Mouse (Mus musculus): Measurements from ENCODE around the gene Gm11238. TPM values are rescaled to one million over a fixed set of nuclear protein-coding genes. Genes with fewer than 3 reads are reported as not detected.
A peak's percentile ranks its signal among the peaks of the same experiment; 100 is the strongest.
"Not testable (repeated sequence)": the region's sequence is repeated elsewhere in the genome, so short reads cannot be mapped to it uniquely, and the experiment has no call there.

The Gm11238 gene
- polyA plus RNA-seq (2015; fragmentation: Nextera tagmentation; extraction: Ambion mirVana): not detected in 2 replicates

GRCm38 (mm10) chr4:73607581-73607980, at the start of gene Gm11238:
TSS of gene Gm11238 (plus strand) at chr4:73607881.
- not testable (repeated sequence) for H3K4me1 ChIP-seq (ENCODE audit: control insufficient read depth, insufficient read depth, low read length); ATAC-seq; H3K36me3 ChIP-seq (ENCODE audit: control insufficient read depth, insufficient read depth, low read length); H3K4me2 ChIP-seq (ENCODE audit: low read length); H3K27ac ChIP-seq (ENCODE audit: low read length); H3K27me3 ChIP-seq (ENCODE audit: control insufficient read depth, insufficient read depth, low read depth, low read length); H3K9ac ChIP-seq (ENCODE audit: low read depth, low read length); H3K9me3 ChIP-seq (replicated peaks; ENCODE audit: control insufficient read depth, low read length, poor library complexity, severe bottlenecking); H3K4me3 ChIP-seq (ENCODE audit: low read depth, low read length)
- WGBS: no CpG with 5 or more reads among the region's 3 CpGs

GRCm38 (mm10) chr4:73599248-73599647, 8.4 kb upstream of the Gm11238 start:
- Histone ChIP-seq H3K4me3 (ENCODE audit: low read depth, low read length) (no peak overlapping the region), H3K36me3 (ENCODE audit: control insufficient read depth, insufficient read depth, low read length) (no peaks in the 10 kb centered on the region), H3K4me1 (ENCODE audit: control insufficient read depth, insufficient read depth, low read length) (no peaks in the 10 kb centered on the region), H3K9ac (ENCODE audit: low read depth, low read length) (no peak overlapping the region), H3K4me2 (ENCODE audit: low read length) (no peak overlapping the region), H3K9me3 (replicated peaks; ENCODE audit: control insufficient read depth, low read length, poor library complexity, severe bottlenecking) (no peaks in the 10 kb centered on the region), H3K27me3 (ENCODE audit: control insufficient read depth, insufficient read depth, low read depth, low read length) (no peaks in the 10 kb centered on the region), H3K27ac (ENCODE audit: low read length) (no peak overlapping the region)
- 8% methylated on average over 3 of the region's 3 CpGs for WGBS
- peak; percentile 90 for ATAC-seq

- WGBS: no CpG with 5 or more reads among the region's 3 CpGs
- not testable (repeated sequence) for H3K4me1 ChIP-seq (ENCODE audit: control insufficient read depth, insufficient read depth, low read length); H3K4me3 ChIP-seq (ENCODE audit: low read depth, low read length); H3K9me3 ChIP-seq (replicated peaks; ENCODE audit: control insufficient read depth, low read length, poor library complexity, severe bottlenecking); H3K27ac ChIP-seq (ENCODE audit: low read length); H3K36me3 ChIP-seq (ENCODE audit: control insufficient read depth, insufficient read depth, low read length); H3K27me3 ChIP-seq (ENCODE audit: control insufficient read depth, insufficient read depth, low read depth, low read length); H3K4me2 ChIP-seq (ENCODE audit: low read length); H3K9ac ChIP-seq (ENCODE audit: low read depth, low read length); ATAC-seq
These were observed 15.0 kb downstream of the Gm11238 start, which contains the start of gene Gm11237 for GRCm38 (mm10) chr4:73622684-73623083. TSS of gene Gm11237 (plus strand) at chr4:73622984.

- H3K4me1 ChIP-seq (ENCODE audit: control insufficient read depth, insufficient read depth, low read length): not testable (repeated sequence)
These were observed 30.1 kb downstream of the Gm11238 start, which contains the start of gene Gm11236 for GRCm38 (mm10) chr4:73637821-73638220. TSS of gene Gm11236 (plus strand) at chr4:73638121.

GRCm38 (mm10) chr4:73661864-73662263, 54.2 kb downstream of the Gm11238 start:
- H3K4me1 ChIP-seq (ENCODE audit: control insufficient read depth, insufficient read depth, low read length); H3K9me3 ChIP-seq (replicated peaks; ENCODE audit: control insufficient read depth, low read length, poor library complexity, severe bottlenecking); H3K27ac ChIP-seq (ENCODE audit: low read length); H3K4me2 ChIP-seq (ENCODE audit: low read length); H3K36me3 ChIP-seq (ENCODE audit: control insufficient read depth, insufficient read depth, low read length); H3K9ac ChIP-seq (ENCODE audit: low read depth, low read length); ATAC-seq; H3K4me3 ChIP-seq (ENCODE audit: low read depth, low read length); H3K27me3 ChIP-seq (ENCODE audit: control insufficient read depth, insufficient read depth, low read depth, low read length): not testable (repeated sequence)
- 82% methylated on average over 4 of the region's 4 CpGs for WGBS

More at GRCm38 (mm10) chr4:73637821-73638220, 30.1 kb downstream of the Gm11238 start, which contains the start of gene Gm11236:
- H3K27me3 ChIP-seq (ENCODE audit: control insufficient read depth, insufficient read depth, low read depth, low read length); H3K9me3 ChIP-seq (replicated peaks; ENCODE audit: control insufficient read depth, low read length, poor library complexity, severe bottlenecking); ATAC-seq; H3K4me2 ChIP-seq (ENCODE audit: low read length); H3K9ac ChIP-seq (ENCODE audit: low read depth, low read length); H3K4me3 ChIP-seq (ENCODE audit: low read depth, low read length); H3K36me3 ChIP-seq (ENCODE audit: control insufficient read depth, insufficient read depth, low read length); H3K27ac ChIP-seq (ENCODE audit: low read length): not testable (repeated sequence)
- WGBS: no CpG with 5 or more reads among the region's 4 CpGs

- no CpG with 5 or more reads among the region's 4 CpGs for WGBS
- not testable (repeated sequence) for H3K4me1 ChIP-seq (ENCODE audit: control insufficient read depth, insufficient read depth, low read length)
These were observed 60.4 kb downstream of the Gm11238 start, which contains the start of gene Gm11239 for GRCm38 (mm10) chr4:73668054-73668453. TSS of gene Gm11239 (plus strand) at chr4:73668354.

GRCm38 (mm10) chr4:73683216-73683615, 75.5 kb downstream of the Gm11238 start, which contains the start of gene Gm428:
TSS of gene Gm428 (plus strand) at chr4:73683516.
- H3K27ac ChIP-seq (ENCODE audit: low read length); H3K36me3 ChIP-seq (ENCODE audit: control insufficient read depth, insufficient read depth, low read length); H3K27me3 ChIP-seq (ENCODE audit: control insufficient read depth, insufficient read depth, low read depth, low read length); ATAC-seq; H3K4me1 ChIP-seq (ENCODE audit: control insufficient read depth, insufficient read depth, low read length); H3K4me3 ChIP-seq (ENCODE audit: low read depth, low read length); H3K9ac ChIP-seq (ENCODE audit: low read depth, low read length); H3K4me2 ChIP-seq (ENCODE audit: low read length); H3K9me3 ChIP-seq (replicated peaks; ENCODE audit: control insufficient read depth, low read length, poor library complexity, severe bottlenecking): not testable (repeated sequence)
- no CpG with 5 or more reads among the region's 4 CpGs for WGBS

More at GRCm38 (mm10) chr4:73668054-73668453, 60.4 kb downstream of the Gm11238 start, which contains the start of gene Gm11239:
- H3K36me3 ChIP-seq (ENCODE audit: control insufficient read depth, insufficient read depth, low read length); ATAC-seq; H3K9me3 ChIP-seq (replicated peaks; ENCODE audit: control insufficient read depth, low read length, poor library complexity, severe bottlenecking); H3K4me3 ChIP-seq (ENCODE audit: low read depth, low read length); H3K27me3 ChIP-seq (ENCODE audit: control insufficient read depth, insufficient read depth, low read depth, low read length); H3K27ac ChIP-seq (ENCODE audit: low read length); H3K4me2 ChIP-seq (ENCODE audit: low read length); H3K9ac ChIP-seq (ENCODE audit: low read depth, low read length): not testable (repeated sequence)

Other genes starting within 250 kb of the Gm11238 start
- gene Gm11487, start 202.8 kb upstream of the Gm11238 start, polyA plus RNA-seq (2015; fragmentation: Nextera tagmentation; extraction: Ambion mirVana): not detected in 2 replicates
- gene Gm11237, start 15.1 kb downstream of the Gm11238 start, polyA plus RNA-seq (2015; fragmentation: Nextera tagmentation; extraction: Ambion mirVana): not detected in 2 replicates
- gene Gm11236, start 30.2 kb downstream of the Gm11238 start, polyA plus RNA-seq (2015; fragmentation: Nextera tagmentation; extraction: Ambion mirVana): not detected in 2 replicates
- not detected in 2 replicates for gene Gm11239, start 60.5 kb downstream of the Gm11238 start, polyA plus RNA-seq (2015; fragmentation: Nextera tagmentation; extraction: Ambion mirVana)
- not detected in 2 replicates for gene Gm428, start 75.6 kb downstream of the Gm11238 start, polyA plus RNA-seq (2015; fragmentation: Nextera tagmentation; extraction: Ambion mirVana)
- gene Rasef, start 183.1 kb downstream of the Gm11238 start, polyA plus RNA-seq (2015; fragmentation: Nextera tagmentation; extraction: Ambion mirVana): 0.31 and 0.59 TPM in 2 replicates